Mouse (Mus musculus) embryonic fibroblast, embryonic 13.5 days (primary cell): ENCODE measurements at regions not wholly inside any gene's neighbourhood (a gene's known extent, or its start where the extent isn't known, plus 50 kb on each side); places are given as distances from the start of the nearest gene placed in this dataset.

Source experiments
- H3K27ac ChIP-seq: 2 replicates; pipeline ENCODE4 v1.5.1; 2012; ENCODE audit warnings: low read length, control low read depth, inconsistent platforms; ENCODE audit not compliant: insufficient read depth
- H3K4me1 ChIP-seq: 2 replicates; pipeline ENCODE4 v1.6.1; 2011; ENCODE audit warnings: low read length; ENCODE audit not compliant: control insufficient read depth, insufficient read depth
- H3K4me3 ChIP-seq: 2 replicates; pipeline ENCODE4 v1.5.1; 2011; ENCODE audit warnings: mild to moderate bottlenecking, control low read depth, low read length; ENCODE audit not compliant: insufficient read depth
- CTCF ChIP-seq: IDR thresholded peaks from 2 replicates; pipeline ENCODE4 v1.5.1; 2011; ENCODE audit warnings: mild to moderate bottlenecking, control low read depth, low read length, moderate library complexity, borderline replicate concordance; ENCODE audit not compliant: insufficient read depth
- POLR2A ChIP-seq: IDR thresholded peaks from 2 replicates; pipeline ENCODE4 v1.6.1; 2011; ENCODE audit warnings: low read depth, mild to moderate bottlenecking, control low read depth, low read length, moderate library complexity

- Histone ChIP-seq H3K27ac (no peak overlapping the region), H3K4me3 (no peak overlapping the region), H3K4me1 (0 out of 2 replicates have a peak, but pooled peaks cover 2% of the 10 kb centered on the region)
- TF ChIP-seq POLR2A = no peak
- TF ChIP-seq CTCF = no peak
These were observed 199.9 kb downstream of the Nrp2 start for GRCm38 (mm10) chr1:62902931-62903453.

- Histone ChIP-seq H3K27ac (no peak overlapping the region), H3K4me1 (0 out of 2 replicates have a peak, but pooled peaks cover 2% of the 10 kb centered on the region), H3K4me3 (no peak overlapping the region)
- TF ChIP-seq CTCF (no peak), POLR2A (no peak)
These were observed 202.7 kb downstream of the Nrp2 start for GRCm38 (mm10) chr1:62905739-62906138.

- no peaks in the 10 kb centered on the region for H3K4me1 ChIP-seq
- TF ChIP-seq POLR2A (no peak), CTCF (no peak)
- H3K4me3 ChIP-seq = no peak overlapping the region
- H3K27ac ChIP-seq = no peak overlapping the region
These were observed 204.2 kb downstream of the Nrp2 start for GRCm38 (mm10) chr1:62907243-62907642.
